Mouse (Mus musculus) kidney, postnatal 25 days (tissue): ENCODE results near the gene Slc25a13.

Experiments used
- DNase-seq, 2 experiments: peaks; one replicate each; pipeline ENCODE4 v3.0.0; 2021; ENCODE audit warnings: mixed read lengths in 2 of 2

Gene Slc25a13

GRCm38 (mm10) chr6:6216507-6217285 lies at the start of gene Slc25a13:
Slc25a13 (minus strand) TSS chr6:6217173.
- DNase-seq = peak; percentile 84 to 95

GRCm38 (mm10) chr6:6265761-6266160 lies 48.8 kb upstream of the Slc25a13 start:
- DNase-seq = no peak

GRCm38 (mm10) chr6:6263293-6263911 lies 46.4 kb upstream of the Slc25a13 start:
- DNase-seq = no peak

- no peak for DNase-seq
Observed at GRCm38 (mm10) chr6:6260917-6261316, 43.9 kb upstream of the Slc25a13 start.

GRCm38 (mm10) chr6:6248500-6248899 lies 31.5 kb upstream of the Slc25a13 start:
- DNase-seq = peak; percentile 27 to 39

GRCm38 (mm10) chr6:6243828-6244227 lies 26.9 kb upstream of the Slc25a13 start:
- DNase-seq = no peak

- no peak for DNase-seq
Observed at GRCm38 (mm10) chr6:6242114-6242513, 25.1 kb upstream of the Slc25a13 start.

GRCm38 (mm10) chr6:6236788-6237298 lies 19.9 kb upstream of the Slc25a13 start:
- no peak for DNase-seq

- no peak for DNase-seq
Observed at GRCm38 (mm10) chr6:6230262-6230661, 13.3 kb upstream of the Slc25a13 start.

- DNase-seq = peak; percentile 20 to 69
Observed at GRCm38 (mm10) chr6:6222721-6223120, 5.7 kb upstream of the Slc25a13 start.

GRCm38 (mm10) chr6:6220574-6220973 lies 3.6 kb upstream of the Slc25a13 start:
- no peak for DNase-seq

- DNase-seq = peak; percentile 87 to 90
Observed at GRCm38 (mm10) chr6:6219661-6220370, 2.8 kb upstream of the Slc25a13 start.

GRCm38 (mm10) chr6:6217286-6217625 lies 283 bp upstream of the Slc25a13 start:
- no peak for DNase-seq

- no peak for DNase-seq
Observed at GRCm38 (mm10) chr6:6216120-6216506, 860 bp downstream of the Slc25a13 start.

- no peak for DNase-seq
Observed at GRCm38 (mm10) chr6:6212360-6213310, 4.3 kb downstream of the Slc25a13 start.

GRCm38 (mm10) chr6:6211958-6212357 lies 5.0 kb downstream of the Slc25a13 start:
- no peak for DNase-seq

- DNase-seq = no peak
Observed at GRCm38 (mm10) chr6:6210637-6211036, 6.3 kb downstream of the Slc25a13 start.

- DNase-seq = no peak
Observed at GRCm38 (mm10) chr6:6208351-6209059, 8.5 kb downstream of the Slc25a13 start.

GRCm38 (mm10) chr6:6207836-6208235 lies 9.1 kb downstream of the Slc25a13 start:
- no peak for DNase-seq

- DNase-seq = no peak
Observed at GRCm38 (mm10) chr6:6207395-6207794, 9.6 kb downstream of the Slc25a13 start.

- no peak for DNase-seq
Observed at GRCm38 (mm10) chr6:6205599-6206165, 11.3 kb downstream of the Slc25a13 start.
